Mouse (Mus musculus) left cerebral cortex, adult 11 months (tissue): Measurements from ENCODE around the gene Ifne.
A peak's percentile ranks its signal among the peaks of the same experiment; 100 is the strongest.
"Not testable (repeated sequence)": the region's sequence is repeated elsewhere in the genome, so short reads cannot be mapped to it uniquely, and the experiment has no call there.

ENCODE experiments used
- DNase-seq: peaks from one replicate; pipeline ENCODE4 v3.0.0; 2022; ENCODE audit warnings: low spot score

The Ifne gene

GRCm38 (mm10) chr4:88867366-88867925, 12.6 kb downstream of the Ifne start:
- DNase-seq: peak; percentile 24

GRCm38 (mm10) chr4:88865011-88865569, 14.9 kb downstream of the Ifne start:
- DNase-seq: no peak

GRCm38 (mm10) chr4:88864599-88864998, 15.4 kb downstream of the Ifne start:
- DNase-seq: no peak

GRCm38 (mm10) chr4:88863309-88863708, 16.7 kb downstream of the Ifne start:
- no peak for DNase-seq

GRCm38 (mm10) chr4:88859214-88859613, 20.8 kb downstream of the Ifne start:
- DNase-seq: no peak

- DNase-seq: no peak
Measured at GRCm38 (mm10) chr4:88851026-88851763, 28.8 kb downstream of the Ifne start.

- DNase-seq: no peak
Measured at GRCm38 (mm10) chr4:88849698-88850097, 30.3 kb downstream of the Ifne start, which contains the start of gene Ifna1. TSS of gene Ifna1 (plus strand) at chr4:88850087.

GRCm38 (mm10) chr4:88845334-88845733, 34.7 kb downstream of the Ifne start:
- DNase-seq: no peak

GRCm38 (mm10) chr4:88841438-88841911, 38.5 kb downstream of the Ifne start, which contains the start of gene Ifna4:
TSS of gene Ifna4 (plus strand) at chr4:88841861.
- no peak for DNase-seq

- no peak for DNase-seq
Measured at GRCm38 (mm10) chr4:88840058-88840457, 39.9 kb downstream of the Ifne start.

- DNase-seq: no peak
Measured at GRCm38 (mm10) chr4:88838828-88839227, 41.2 kb downstream of the Ifne start.

- DNase-seq: not testable (repeated sequence)
Measured at GRCm38 (mm10) chr4:88835225-88835624, 44.8 kb downstream of the Ifne start, which contains the start of gene Ifna5. TSS of gene Ifna5 (plus strand) at chr4:88835525.

- no peak for DNase-seq
Measured at GRCm38 (mm10) chr4:88830523-88830922, 49.5 kb downstream of the Ifne start.
